Mouse (Mus musculus): ENCODE measurements around the gene Lca5.

- no peak for TF ChIP-seq EP300 (IDR thresholded peaks at IDR 0.05; ENCODE audit: low read depth)
- no peak for TF ChIP-seq CTCF (IDR thresholded peaks at IDR 0.05; ENCODE audit: low read depth)
Measured at GRCm38 (mm10) chr9:83447771-83448170, 6.8 kb upstream of the Lca5 start.
